Mouse (Mus musculus) cerebellum, adult 9-11 months (tissue): Measurements from ENCODE around the gene Gtpbp1.

ENCODE experiments used
- DNase-seq: peaks from one replicate; pipeline ENCODE4 v3.0.0; 2022

Gtpbp1 gene

DNA sequence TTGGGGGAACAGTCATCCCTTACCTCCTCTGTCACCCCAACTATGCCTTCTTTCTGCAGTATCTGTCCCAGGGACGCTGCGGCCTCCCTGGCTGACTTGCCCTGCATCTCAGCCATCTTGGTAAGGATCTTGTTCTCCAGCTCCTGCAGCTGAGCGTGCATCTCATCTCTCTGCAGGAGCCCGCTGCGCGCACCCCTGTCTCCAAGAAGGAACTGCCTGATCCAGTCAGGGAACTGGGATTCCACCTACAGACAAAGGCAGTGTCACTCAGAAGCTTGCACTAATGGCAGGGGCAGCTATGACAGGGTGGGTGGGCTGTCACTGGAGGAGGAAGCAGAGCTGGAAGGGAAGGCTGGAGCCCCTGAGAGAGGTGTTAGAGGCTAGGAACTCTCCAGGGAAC lies 37.2 kb downstream of the Gtpbp1 start:
- DNase-seq, result no peak

GRCm38 (mm10) chr15:79728311-79728710 lies 37.7 kb downstream of the Gtpbp1 start:
- peak; percentile 61 for DNase-seq

DNA sequence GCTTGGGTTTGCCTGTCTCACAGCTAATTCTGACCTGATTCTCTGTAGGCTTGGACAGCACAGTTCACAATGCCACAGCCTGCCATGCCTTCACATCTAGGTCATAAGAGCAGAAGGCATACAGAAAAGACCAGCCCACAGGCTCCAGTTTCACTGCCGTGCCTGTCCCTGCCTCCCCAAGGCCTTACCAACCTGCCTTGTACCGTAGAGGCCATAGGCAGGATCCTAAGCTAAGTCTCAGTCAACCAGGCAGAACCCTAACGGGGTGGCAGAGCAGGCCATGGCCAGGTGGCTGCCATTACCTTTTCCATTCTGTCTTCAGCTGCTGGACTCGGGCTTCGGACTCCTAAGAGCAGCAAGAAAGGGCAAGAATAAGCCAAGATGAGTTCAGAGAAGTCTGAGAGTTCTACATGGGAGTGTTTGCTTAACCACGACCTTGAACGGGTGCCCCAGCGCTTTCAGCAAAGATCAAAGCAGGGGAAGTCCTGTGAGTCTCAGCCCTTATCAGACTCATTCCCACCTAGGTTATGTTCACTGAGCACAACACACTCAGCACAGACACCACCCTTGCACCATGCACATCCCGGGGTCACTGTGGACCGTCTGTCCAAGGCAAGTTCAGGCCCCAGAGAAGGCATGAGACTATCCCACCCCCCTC lies 38.2 kb downstream of the Gtpbp1 start:
- DNase-seq, result no peak

DNA sequence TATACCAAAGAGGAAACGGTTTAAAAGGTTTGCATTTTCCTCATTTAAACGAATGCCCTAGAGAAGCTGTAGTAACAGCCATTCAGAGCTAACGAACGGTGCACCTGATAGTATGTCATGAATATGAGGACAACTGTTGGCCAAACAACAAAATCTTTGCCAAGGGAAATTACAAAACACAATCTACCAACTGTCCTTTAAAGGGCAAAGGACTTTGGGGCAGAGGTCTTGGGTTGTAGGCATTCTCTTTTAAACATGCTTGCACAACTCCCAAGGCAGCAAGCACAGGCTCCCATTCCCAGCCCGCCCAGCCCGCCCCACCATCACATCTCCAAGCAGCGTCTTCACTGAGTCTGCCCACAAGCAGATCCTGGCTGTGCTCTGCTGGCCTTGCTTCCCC lies 40.9 kb downstream of the Gtpbp1 start:
- no peak for DNase-seq

- DNase-seq, result no peak
Observed at GRCm38 (mm10) chr15:79733192-79733591, 42.5 kb downstream of the Gtpbp1 start.

DNA sequence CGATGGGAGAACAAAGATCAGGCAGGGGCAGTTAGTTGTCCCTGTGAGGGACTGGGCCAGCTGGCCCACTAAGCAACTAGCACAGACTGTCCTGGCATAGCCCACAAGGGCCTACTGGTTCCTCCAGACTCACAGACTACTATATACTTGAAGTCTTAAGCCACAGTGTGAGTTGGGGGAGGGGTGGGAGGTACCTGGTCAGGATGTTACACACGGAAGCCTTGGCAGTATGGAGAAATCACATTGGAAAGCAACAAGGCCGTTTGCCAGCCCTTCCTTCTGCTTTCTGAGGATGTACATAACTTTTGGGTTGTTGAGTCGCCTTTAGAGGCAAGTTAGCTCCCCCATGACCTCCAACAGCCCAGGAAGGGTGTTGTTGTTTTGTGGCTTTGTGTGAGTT lies 43.0 kb downstream of the Gtpbp1 start:
- no peak for DNase-seq

GRCm38 (mm10) chr15:79734311-79734710 lies 43.7 kb downstream of the Gtpbp1 start:
- DNase-seq, result no peak

DNA sequence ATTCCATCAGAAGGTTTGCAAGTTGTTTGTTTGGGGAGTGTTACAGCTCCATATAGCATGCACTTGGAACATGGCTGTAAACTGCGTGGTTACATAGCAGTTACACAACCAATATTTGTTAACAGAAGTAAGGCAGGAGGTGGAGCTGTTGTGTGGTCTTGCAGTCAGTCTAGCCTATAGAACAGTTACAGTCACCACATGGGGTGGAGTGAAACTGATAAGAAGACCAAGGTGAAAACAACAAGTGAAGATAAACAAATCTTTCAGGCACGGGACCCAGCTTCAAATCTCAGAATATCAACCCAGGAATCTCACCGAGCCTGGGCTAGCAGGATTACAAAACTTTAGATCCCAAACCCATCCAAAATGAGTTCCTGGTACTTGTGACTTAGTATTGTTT lies 50.1 kb downstream of the Gtpbp1 start:
- no peak for DNase-seq

DNA sequence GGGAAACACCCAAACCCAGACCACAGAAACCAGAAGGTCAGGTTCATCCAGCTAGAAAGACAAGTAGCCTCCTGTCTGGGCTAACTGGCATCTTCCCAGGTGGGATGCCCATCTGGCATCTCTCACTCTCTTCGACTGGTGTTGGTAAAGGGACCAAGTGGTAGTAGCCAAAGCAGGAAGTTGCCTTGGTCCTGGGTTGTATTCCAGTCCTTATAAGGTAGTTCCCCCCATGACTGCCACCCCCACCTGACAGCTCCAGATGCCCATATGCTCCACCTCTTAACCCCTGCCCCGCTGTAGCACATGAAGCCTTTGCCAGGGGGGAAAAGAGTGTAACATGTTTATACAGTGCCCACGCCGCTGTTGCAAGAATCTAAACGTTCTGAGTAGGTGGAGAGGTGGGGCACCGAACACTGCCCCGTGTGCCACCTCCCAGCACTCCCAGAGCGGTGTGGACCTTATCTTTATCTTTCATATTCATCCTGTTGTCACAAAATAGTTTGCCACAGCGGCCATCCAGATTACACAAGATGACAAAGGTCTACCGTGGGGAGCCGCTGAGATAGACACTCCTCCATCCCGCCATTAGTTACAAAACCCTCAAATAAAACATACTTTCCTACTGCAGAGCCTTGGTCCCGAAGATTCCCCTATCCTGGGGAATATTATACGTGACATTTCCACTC lies 50.7 kb downstream of the Gtpbp1 start:
- peak; percentile 67 for DNase-seq

DNA sequence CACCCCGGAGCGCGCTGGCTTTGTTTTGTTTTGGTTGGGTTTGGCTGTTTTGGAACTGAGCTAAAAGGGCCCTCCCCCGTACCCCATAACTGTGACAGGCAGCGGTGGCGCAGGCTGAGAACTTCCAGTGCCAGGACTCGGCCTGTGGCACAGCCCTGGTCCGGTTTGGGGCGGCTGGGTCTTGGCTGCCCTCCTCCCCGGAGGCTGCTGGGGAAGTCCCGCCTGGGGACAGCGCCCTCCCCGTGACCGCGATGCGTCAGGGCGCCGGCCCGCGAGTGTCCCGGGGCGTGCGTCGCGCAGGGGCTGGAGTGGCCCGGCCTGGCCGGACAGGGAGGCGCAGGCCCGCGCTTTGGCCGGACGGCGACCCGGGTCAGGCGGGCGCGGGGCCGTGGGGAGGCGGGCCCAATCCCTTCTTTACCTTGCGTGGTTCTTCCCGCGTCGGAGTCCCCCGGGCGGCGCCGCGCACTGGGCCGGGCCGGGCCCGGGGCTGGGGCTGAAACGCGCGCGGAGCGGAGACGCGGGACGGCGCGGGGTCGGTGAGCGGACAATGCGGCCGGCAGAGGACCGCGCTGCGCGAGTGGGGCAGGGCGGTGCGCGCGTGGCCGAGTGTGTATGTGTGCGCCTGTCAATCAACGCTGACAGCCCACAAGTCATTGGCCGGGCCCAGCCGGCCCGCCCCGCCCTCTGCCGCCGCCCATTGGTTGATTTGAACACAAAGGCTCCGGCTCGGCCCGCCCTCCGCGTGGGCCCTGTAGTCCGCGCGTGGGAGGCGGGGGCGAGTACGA lies 51.5 kb downstream of the Gtpbp1 start, which contains the start of gene Sun2:
Gene Sun2, minus strand, starts transcription at position 616 of the 785 bp plus-strand sequence.
- peak; percentile 95 for DNase-seq

GRCm38 (mm10) chr15:79742706-79743023 lies 52.0 kb downstream of the Gtpbp1 start:
- no peak for DNase-seq

DNA sequence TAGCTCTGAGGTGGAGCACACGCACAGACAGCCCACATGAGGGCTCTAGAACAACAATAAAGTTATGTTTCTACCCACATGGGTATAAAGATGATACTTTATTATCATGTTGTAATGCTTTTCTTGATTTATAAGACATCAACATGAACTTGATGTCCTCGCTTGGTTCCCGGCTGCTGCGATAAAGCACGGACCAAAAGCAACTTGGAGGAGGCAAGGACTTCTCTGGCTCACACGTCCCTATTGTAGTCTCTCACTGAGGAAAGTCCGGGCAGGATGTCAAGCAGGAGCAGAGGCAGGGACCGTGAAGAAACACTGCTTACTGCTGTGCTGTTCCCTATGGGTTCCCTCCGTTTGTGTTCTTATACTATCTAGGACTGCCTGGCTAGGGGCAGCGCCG lies 53.4 kb downstream of the Gtpbp1 start:
- DNase-seq, result no peak

GRCm38 (mm10) chr15:79744742-79745141 lies 54.1 kb downstream of the Gtpbp1 start:
- no peak for DNase-seq

DNA sequence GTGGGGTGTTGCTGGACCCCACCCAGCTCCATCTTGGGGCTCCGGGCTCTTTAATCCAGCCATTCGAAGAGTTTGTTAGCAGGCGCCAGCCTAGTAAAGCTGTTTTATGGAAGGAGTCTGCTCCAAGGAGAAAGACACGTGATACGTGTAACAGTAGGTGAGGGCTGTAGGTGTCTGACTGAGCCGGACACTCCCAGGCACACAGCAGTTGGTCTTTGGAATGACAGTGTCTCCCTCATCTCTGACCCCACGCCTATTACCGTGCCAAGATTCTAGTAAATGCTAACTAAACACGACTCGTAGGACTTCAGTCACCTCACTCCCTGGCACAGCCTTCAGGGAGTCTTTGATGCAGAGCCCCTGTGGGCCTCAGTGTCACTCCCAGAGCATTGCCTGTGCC lies 54.7 kb downstream of the Gtpbp1 start:
- DNase-seq, result no peak

- DNase-seq, result no peak
Observed at GRCm38 (mm10) chr15:79745883-79746282, 55.2 kb downstream of the Gtpbp1 start.

GRCm38 (mm10) chr15:79747998-79748397 lies 57.4 kb downstream of the Gtpbp1 start:
- peak; percentile 40 for DNase-seq

DNA sequence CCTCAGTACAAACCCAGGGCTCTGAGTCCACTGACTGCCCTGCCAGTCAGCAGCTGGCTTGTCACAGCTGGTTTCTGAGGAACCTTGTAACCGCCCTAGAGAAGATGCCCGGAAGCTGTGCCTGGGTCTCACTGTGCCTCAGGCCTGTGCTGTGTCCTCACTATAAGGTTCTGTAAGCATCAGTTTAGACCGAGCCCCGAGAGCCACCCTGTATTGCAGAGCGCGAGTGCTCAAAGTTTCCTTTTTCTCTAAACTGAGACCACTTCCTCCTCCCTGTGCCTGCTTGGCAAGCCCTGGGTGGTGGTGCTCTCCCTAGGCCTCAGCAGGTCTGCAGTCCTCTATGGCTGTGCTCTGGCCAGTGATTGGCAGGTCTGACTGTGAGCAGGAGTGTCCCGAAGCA lies 58.5 kb downstream of the Gtpbp1 start:
- DNase-seq, result no peak

- DNase-seq, result no peak
Observed at GRCm38 (mm10) chr15:79750266-79750665, 59.6 kb downstream of the Gtpbp1 start.

DNA sequence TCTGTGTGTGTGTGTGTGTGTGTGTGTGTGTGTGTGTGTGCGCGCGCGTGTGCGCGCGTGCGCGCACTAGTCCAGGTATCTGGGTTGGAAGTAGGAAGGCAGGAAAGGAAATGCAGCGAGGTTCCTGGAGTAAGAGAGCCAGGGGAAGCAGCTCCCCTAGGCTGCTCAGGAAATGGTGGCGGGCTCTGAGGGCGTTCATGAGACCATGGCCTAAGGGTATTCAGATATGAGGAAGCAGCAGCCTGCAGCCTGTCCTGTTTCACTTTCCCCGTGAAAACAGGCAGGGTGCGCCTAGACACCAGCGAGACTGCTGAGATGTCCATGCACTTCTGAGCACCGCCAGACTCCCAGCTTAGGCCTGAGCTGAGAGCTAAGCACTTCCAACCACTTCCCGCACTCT lies 61.1 kb downstream of the Gtpbp1 start:
- DNase-seq, result no peak

DNA sequence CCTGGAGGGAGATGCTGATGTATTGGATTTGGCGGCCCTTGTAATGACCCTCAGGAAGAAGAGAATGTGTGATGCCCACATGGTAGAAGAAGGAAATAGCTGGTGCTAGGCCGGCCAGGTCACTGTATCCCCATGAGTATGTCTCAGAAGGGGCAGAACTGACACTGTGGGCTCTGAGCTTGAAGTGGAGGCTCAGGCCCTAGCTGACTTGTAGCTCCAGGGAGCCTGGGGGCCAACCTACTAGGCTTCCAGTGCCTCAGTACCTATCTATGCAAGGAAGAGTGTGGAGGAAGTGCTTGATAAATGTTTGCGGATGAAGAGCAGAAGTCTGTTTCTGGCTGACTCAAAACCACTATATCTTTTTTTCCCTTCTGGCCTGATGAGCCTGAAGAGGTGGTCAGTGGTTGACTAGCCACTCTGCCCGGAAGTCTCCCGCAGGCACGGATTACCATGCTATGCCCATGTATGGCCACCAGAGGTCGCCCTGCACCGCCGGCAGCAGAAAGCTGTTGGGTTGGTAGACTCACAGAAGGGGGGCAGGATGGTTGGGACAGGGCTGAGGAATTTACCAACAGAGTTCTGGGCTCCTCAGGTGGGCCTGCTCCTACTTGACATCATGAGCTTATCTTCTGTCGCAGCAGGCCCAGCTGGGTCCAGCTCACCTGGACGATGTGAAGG lies 62.2 kb downstream of the Gtpbp1 start:
- peak; percentile 82 for DNase-seq

DNA sequence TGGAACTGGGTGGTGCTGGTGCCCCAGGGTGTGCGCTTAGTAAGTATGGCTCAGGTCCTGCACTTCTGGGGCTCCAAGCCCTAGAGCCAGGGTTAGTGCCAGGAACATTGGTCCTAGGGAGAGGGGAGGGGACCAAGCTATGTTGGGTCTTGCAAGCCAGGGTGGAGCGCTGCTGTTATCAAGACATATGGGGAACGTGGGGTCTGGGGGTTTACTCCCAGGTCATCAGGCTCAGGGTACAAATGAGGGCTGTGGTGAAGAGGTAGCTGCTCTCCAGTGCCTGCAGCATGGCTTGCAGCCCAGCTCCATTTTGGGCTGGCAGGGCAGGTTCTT lies 62.7 kb downstream of the Gtpbp1 start:
- DNase-seq, result no peak

DNA sequence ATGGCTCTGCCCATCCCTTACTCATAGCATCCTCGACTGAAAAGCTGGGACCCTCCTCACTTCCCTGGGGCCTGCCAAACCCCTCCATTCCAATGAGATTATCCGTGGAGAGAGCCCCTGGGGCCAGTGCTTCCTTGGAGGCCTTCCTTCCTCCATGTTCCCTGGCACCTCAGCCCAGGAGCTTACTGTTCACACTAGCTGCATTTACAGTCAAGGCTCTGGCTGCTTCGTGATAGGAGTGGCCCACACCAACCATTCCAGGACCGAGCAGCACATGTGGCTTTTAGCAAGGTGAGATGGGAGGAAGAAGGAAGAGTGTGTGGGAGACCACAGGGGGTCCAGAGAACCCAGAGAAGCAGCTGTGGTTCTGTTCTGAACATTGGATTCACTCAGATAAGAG lies 63.2 kb downstream of the Gtpbp1 start:
- peak; percentile 22 for DNase-seq

DNA sequence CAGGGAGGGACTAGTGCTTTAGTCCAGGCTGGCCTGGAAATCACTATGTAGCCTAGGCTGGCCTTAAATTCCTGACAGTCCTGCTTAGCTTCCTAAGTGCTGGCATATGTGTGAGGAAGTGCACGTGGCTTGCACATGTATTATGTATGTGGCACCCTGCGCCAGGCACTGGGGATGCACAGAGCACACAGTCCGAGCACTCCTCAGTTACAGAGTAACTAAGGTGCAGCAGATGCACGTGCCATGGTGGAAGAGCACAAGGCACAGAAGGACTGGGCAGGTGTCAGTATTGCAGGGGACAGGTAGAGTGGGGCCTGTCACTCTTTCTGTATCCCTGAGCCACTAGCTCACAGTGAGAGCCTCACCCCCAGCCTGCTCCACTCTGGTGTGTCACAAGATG lies 64.5 kb downstream of the Gtpbp1 start:
- no peak for DNase-seq
